Mouse (Mus musculus) liver, adult 2 months (tissue): ENCODE data around the gene Mrpl23.

Source experiments
- CTCF ChIP-seq: fragments of 200-500 bp; IDR thresholded peaks from 2 replicates; pipeline ENCODE4 v1.5.1; 2011; ENCODE audit warnings: low read depth, low read length, control low read depth
- POLR2A ChIP-seq: fragments of 200-500 bp; IDR thresholded peaks from 2 replicates; pipeline ENCODE4 v1.6.1; 2011; ENCODE audit warnings: low read length, control low read depth; ENCODE audit not compliant: insufficient read depth; ENCODE audit errors: extremely low read depth

GRCm38 (mm10) chr7:142553417-142554335 is 21.2 kb downstream of the Mrpl23 start:
- TF ChIP-seq CTCF (no peak), POLR2A (no peak)
